Mouse (Mus musculus) layer of hippocampus, adult 11-12 months (tissue): ENCODE measurements at regions not wholly inside any gene's neighbourhood (a gene's known extent, or its start where the extent isn't known, plus 50 kb on each side); places are given as distances from the start of the nearest gene placed in this dataset.

Experiments used
- DNase-seq: peaks from one replicate; pipeline ENCODE4 v3.0.0; 2022; ENCODE audit warnings: low spot score

DNA sequence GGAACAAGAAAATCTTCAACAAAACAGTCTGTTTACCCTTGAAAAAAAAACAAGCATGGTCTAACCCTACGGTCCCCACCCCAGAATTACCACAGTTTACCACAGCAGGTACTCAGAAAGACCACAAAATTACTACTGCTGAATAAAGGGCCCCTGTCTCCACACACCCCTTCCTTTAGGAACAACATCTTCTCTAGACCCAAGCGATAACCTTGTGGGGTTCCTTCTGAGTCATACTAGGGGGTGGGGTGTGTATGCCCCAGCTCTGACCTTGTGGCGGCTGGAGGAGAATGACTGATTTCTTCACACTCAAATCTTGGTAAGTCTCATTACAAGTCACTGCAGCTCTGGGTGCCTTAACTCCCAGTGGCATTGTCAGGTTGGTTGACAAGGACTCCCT, 151.8 kb upstream of the Klf3 start:
- DNase-seq: no peak

GRCm38 (mm10) chr5:64653764-64654163, 149.4 kb upstream of the Klf3 start:
- DNase-seq: no peak

- DNase-seq: no peak
Observed at GRCm38 (mm10) chr5:64655286-64655685, 147.9 kb upstream of the Klf3 start.

GRCm38 (mm10) chr5:64661959-64662358, 141.2 kb upstream of the Klf3 start:
- DNase-seq: no peak

GRCm38 (mm10) chr5:64662476-64662875, 140.7 kb upstream of the Klf3 start:
- no peak for DNase-seq

GRCm38 (mm10) chr5:64663766-64664165, 139.4 kb upstream of the Klf3 start:
- no peak for DNase-seq

DNA sequence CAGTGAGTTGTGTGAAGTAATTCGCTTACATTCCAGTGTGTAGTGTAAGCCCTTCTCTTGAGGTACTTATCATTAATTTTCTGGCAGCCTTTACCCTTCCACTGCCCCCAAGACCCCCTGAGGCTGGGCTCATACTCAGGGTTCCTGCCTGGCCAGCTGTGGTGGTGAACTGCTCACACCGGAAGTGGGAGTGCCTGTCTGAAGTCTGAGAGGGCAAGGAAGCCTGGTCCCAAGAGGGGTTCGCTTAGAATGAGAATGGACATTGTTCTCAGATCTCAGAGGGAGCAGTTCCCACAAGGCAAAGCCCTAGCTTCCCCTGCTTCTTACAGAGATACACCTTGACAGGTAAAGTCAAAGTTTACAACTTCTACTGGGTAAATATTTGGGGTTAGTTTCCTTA, 138.1 kb upstream of the Klf3 start:
- no peak for DNase-seq

DNA sequence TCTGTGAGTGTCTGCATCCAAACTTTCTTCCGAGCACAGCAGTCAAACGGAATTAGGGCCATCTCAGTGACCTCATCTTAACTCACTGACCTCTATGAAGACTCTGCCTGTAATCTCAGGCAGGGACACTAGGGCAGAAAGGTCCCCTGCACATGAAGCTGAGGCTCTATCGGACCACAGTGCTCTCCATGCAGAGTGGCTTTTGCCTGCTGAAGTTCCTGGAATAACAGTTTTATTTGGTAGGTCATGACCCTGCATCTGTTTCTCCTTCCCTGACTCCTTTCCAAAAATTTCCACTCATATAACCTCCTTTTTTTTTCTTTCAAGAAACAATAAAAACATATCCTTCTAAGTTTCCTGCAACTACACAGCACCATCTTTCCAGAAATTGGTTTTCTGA, 136.9 kb upstream of the Klf3 start:
- DNase-seq: no peak

DNA sequence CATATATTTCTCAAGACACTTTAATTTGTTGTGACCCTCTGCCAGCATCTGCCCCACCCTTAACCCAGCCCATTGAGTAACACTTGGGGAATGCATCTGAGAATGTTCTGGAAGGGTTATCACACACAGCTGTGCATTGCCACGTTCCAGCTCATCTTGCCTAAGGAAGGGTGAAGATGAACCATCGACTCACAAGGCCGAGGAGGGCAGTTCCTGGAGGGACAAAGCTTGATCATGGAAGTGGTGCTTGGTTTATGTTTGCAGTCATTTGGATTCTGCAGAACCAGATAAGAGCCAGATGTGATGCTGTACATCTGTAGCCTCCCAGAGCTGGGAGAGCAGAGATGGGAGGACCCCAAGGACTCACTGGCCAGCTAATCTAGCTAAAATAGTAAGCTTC, 136.1 kb upstream of the Klf3 start:
- no peak for DNase-seq

- no peak for DNase-seq
Observed at GRCm38 (mm10) chr5:64673861-64674260, 129.3 kb upstream of the Klf3 start.

- DNase-seq: peak; percentile 21
Observed at GRCm38 (mm10) chr5:64676214-64676945, 126.8 kb upstream of the Klf3 start.

DNA sequence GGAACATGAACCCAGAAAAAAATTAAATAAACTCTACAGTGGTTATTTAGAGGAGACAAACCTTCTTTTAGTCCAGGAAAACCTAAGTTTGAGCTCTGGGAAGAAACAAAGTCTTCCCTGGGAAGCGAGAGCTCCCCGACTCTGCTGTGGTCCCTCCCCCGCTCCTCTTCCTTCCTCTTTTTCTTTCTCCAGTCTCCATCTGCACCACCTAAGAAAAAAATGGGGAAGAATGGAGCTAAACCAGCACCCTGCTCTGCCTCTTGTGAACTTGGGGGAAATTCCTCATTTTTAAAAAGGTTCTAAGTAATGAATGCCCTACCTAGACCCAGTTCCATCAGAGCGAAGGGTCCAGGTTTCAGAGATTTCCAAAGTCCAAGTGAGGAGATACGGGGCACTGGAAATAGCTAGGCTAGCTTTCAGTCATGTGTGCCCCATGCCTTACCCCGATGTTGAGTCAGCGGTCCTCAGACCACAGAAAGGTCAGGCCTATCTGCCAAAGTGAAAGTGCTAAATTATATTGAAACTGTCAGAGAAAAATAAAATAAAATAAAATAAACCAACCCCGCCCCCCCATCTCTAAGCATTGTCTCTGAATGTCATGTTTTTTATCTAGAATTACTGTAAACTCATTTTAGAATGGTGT, 126.1 kb upstream of the Klf3 start:
- peak; percentile 12 for DNase-seq

DNA sequence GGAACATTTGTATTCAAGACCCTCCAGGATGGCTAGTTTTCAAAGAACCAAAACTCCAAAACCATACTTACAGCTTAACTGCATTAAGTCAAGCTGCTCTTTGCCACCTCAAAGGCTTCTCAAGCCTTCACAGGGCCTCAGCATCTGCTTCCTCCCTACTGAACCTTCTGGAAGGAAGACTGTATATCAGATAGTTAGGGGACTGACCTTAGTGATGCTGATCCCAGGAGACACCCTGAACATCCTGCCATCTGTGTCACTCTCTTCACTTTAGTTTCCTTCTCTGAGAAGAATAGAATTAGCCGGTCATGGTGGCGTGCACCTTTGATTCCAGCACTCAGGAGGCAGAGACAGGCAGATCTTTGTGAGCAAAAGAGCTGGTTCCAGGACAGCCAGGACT, 124.5 kb upstream of the Klf3 start:
- no peak for DNase-seq

DNA sequence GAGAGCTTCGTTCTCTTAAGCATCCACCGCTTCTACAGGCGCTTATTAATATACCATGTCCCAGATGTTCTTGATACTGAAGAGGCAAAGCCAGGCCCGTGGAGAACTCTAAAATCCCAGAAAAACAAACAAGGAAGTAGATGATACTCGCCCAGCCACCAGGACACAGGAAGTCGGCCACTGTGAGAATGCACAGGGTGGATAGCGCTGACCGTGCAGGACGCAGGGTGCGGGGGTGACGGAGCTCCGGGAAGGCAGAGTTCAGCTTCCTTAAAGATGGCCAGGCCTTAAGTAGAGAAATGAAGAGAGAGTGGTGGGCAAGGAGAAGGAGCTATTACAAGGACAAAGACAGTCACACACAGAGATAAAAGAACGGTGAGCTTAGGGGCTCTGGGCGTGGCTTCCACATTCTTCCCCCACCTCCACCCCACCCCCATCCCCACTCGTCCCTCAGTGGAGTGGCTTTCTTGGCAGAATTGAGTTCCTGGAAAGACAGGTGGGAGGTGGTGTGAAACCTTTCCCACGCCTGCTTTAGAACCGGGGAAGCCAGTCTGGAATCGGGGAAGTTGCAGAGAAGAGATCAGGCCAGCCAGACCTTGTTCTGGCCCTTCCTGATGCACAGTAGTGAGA, 123.1 kb upstream of the Klf3 start:
- no peak for DNase-seq

- DNase-seq: no peak
Observed at GRCm38 (mm10) chr5:64681161-64681560, 122.0 kb upstream of the Klf3 start.

- no peak for DNase-seq
Observed at GRCm38 (mm10) chr5:64682326-64682845, 120.8 kb upstream of the Klf3 start.

GRCm38 (mm10) chr5:64683419-64683818, 119.8 kb upstream of the Klf3 start:
- DNase-seq: no peak

DNA sequence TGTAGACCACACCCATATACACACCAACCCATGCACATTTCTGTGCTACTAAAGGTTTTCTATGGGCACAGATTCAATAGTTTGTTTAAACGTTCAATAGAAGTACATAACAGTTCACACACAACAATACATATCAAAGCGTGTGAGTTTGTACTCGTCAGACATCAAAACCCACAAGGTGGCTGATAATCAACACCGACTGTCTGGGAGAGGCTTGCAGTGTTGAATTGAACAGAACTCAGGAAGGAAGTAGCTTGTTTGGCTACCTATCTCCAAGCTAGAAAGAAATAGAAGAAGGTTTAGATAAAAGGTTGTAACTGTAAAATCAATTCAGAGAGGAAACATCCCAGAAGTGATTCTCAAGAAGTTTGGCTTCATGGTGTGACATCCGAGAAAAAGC, 118.9 kb upstream of the Klf3 start:
- DNase-seq: no peak

DNA sequence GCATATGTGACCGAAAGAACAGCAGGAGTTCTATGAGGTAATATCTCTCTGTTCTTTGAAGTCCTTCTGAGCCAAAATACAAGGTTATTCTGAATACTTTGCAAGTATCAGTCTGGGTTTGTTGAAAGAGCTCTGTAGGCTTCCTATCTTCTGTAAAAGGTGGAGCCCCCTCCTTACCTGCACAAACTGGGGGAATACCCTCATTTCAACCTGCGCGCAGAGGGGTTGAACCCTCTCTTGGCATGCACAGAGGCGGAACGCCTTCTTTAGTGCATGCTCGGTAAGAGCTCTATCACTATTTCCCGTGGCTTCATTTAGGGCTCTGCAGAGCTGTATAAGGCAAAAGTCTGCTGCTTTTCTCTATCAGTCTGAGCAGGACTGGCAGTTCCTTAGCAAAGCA, 113.0 kb upstream of the Klf3 start:
- no peak for DNase-seq

DNA sequence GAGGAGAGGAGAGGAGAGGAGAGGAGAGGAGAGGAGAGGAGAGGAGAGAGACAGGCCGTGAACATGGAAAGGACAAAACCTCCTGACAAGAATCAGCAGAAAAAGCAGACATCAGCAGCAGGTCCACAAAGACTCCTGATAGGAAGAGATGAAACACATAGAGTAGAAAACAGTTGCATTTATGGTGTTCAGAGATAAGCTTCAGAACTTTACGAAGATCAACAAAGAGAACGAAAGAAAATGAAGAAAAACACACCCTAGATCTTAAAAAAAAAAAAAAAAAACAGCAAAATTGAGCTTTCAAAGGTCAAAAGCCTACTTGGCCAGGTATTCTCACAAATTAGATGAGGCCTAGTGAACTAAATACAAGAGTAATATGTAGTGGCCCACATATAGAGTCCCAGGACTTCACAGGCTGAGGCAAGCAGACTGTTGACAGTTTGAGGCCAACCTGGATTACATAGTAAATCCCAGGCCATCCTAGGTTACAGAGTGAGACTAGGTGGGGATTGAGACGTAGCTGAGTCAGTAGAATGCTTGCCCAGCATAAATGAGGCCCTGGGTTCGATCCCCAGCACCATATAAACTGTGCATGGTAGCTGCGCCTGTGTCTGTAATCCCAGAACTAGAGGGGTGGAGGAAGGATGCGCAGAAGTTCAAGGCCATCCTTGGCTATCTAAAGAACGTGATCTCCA, 111.6 kb upstream of the Klf3 start:
- DNase-seq: no peak

DNA sequence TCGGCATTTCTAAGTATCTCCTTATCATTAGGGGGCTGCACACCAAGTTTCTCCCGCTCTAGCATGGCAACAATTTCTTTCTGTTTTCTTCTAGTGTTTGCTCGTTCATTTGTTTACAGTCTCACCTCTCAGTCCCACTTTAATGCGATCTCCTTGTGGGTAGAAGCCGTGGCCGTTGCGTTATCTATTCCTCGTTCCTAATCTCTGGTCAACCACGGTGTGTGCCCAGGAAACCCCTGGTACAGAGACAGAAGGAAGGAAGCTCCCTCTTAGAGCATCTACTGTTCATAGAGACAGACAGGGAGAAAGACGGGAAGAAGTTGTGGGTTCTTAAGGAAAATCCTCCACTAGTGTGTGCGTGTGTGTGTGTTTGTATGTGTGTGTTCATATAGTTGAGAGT, 110.9 kb upstream of the Klf3 start:
- no peak for DNase-seq

DNA sequence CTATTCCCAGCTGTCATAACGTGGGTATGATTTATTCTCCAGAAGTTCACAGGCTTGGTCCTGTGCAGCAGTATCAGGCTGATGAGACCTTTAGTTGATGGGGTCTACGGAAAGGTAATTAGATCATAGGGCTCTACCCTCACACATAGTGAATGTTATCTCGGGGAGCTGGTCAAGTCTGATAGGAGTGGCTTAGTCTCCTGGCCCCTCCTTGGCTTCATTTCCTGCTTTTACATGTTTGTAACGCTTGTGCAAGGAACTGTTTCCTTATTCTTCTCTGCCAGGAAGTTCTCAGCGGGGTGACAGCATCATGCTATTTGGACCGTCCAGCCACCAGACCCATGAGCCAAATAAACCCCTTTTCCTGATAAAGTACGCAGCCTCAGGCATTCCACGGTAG, 109.6 kb upstream of the Klf3 start:
- no peak for DNase-seq

- DNase-seq: no peak
Observed at GRCm38 (mm10) chr5:64694606-64695005, 108.6 kb upstream of the Klf3 start.
